Mouse (Mus musculus): ENCODE measurements around the gene Calu. TPM values are rescaled to one million over a fixed set of nuclear protein-coding genes. Genes with fewer than 3 reads are reported as not detected.

Gene Calu
- polyA plus RNA-seq, 1 experiment from 2014 or later = 134 TPM

GRCm38 (mm10) chr6:29359386-29359785, 11.5 kb downstream of the Calu start:
- no peaks in the 10 kb centered on the region for H3K9me3 ChIP-seq (ENCODE audit: control insufficient read depth)
- no peak overlapping the region for H3K4me3 ChIP-seq (ENCODE audit: low read depth, low read length)
- no peak overlapping the region for H3K9ac ChIP-seq (ENCODE audit: low read depth, low read length)
- ATAC-seq = no peak
- WGBS = 89% methylated on average over 3 of the region's 3 CpGs
- TF ChIP-seq CTCF (IDR thresholded peaks at IDR 0.05; ENCODE audit: low read depth) = no peak
- no peak overlapping the region for H3K4me2 ChIP-seq (replicated peaks; ENCODE audit: low read depth)
- no peaks in the 10 kb centered on the region for H3K27me3 ChIP-seq (replicated peaks; ENCODE audit: control insufficient read depth, insufficient read depth, low read length)
- peaks cover 26% of the 10 kb centered on the region for H3K36me3 ChIP-seq (ENCODE audit: control insufficient read depth, insufficient read depth)
- no peak overlapping the region; the same call in 1 of the 2 replicates for H3K27ac ChIP-seq (ENCODE audit: low read depth, low read length)
- H3K4me1 ChIP-seq (replicated peaks; ENCODE audit: control insufficient read depth, insufficient read depth, low read length) = no peaks in the 10 kb centered on the region

GRCm38 (mm10) chr6:29360211-29360610, 12.3 kb downstream of the Calu start:
- ATAC-seq = no peak
- TF ChIP-seq CTCF (IDR thresholded peaks at IDR 0.05; ENCODE audit: low read depth) = no peak

GRCm38 (mm10) chr6:29362246-29363128, 14.6 kb downstream of the Calu start:
- Histone ChIP-seq H3K9me3 (ENCODE audit: control insufficient read depth) (no peaks in the 10 kb centered on the region), H3K4me2 (replicated peaks; ENCODE audit: low read depth) (no peak overlapping the region), H3K36me3 (ENCODE audit: control insufficient read depth, insufficient read depth) (peaks cover 39% of the 10 kb centered on the region), H3K4me1 (replicated peaks; ENCODE audit: control insufficient read depth, insufficient read depth, low read length) (no peaks in the 10 kb centered on the region), H3K27me3 (replicated peaks; ENCODE audit: control insufficient read depth, insufficient read depth, low read length) (no peaks in the 10 kb centered on the region), H3K4me3 (ENCODE audit: low read depth, low read length) (no peak overlapping the region), H3K27ac (ENCODE audit: low read depth, low read length) (peak overlapping the region; percentile 21; the same call in 1 of the 2 replicates), H3K9ac (ENCODE audit: low read depth, low read length) (no peak overlapping the region)
- ATAC-seq = no peak
- TF ChIP-seq CTCF (IDR thresholded peaks at IDR 0.05; ENCODE audit: low read depth) = peak; percentile 59
- 65% methylated on average over 7 of the region's 7 CpGs for WGBS

More at GRCm38 (mm10) chr6:29360211-29360610, 12.3 kb downstream of the Calu start:
- no peak overlapping the region for H3K4me2 ChIP-seq (replicated peaks; ENCODE audit: low read depth)
- no peaks in the 10 kb centered on the region for H3K27me3 ChIP-seq (replicated peaks; ENCODE audit: control insufficient read depth, insufficient read depth, low read length)
- H3K9ac ChIP-seq (ENCODE audit: low read depth, low read length) = no peak overlapping the region
- no peaks in the 10 kb centered on the region for H3K4me1 ChIP-seq (replicated peaks; ENCODE audit: control insufficient read depth, insufficient read depth, low read length)
- 80% methylated on average over 6 of the region's 6 CpGs for WGBS
- H3K9me3 ChIP-seq (ENCODE audit: control insufficient read depth) = no peaks in the 10 kb centered on the region
- peaks cover 26% of the 10 kb centered on the region for H3K36me3 ChIP-seq (ENCODE audit: control insufficient read depth, insufficient read depth)
- H3K27ac ChIP-seq (ENCODE audit: low read depth, low read length) = no peak overlapping the region
- no peak overlapping the region for H3K4me3 ChIP-seq (ENCODE audit: low read depth, low read length)

- no peak overlapping the region for H3K4me2 ChIP-seq (replicated peaks; ENCODE audit: low read depth)
- ATAC-seq = no peak
- H3K27ac ChIP-seq (ENCODE audit: low read depth, low read length) = 0 out of 2 replicates have a peak overlapping the region, but pooled peaks have one; percentile 21
- no peak overlapping the region for H3K9ac ChIP-seq (ENCODE audit: low read depth, low read length)
- TF ChIP-seq CTCF (IDR thresholded peaks at IDR 0.05; ENCODE audit: low read depth) = no peak
- no peaks in the 10 kb centered on the region for H3K9me3 ChIP-seq (ENCODE audit: control insufficient read depth)
- peaks cover 39% of the 10 kb centered on the region for H3K36me3 ChIP-seq (ENCODE audit: control insufficient read depth, insufficient read depth)
- H3K4me1 ChIP-seq (replicated peaks; ENCODE audit: control insufficient read depth, insufficient read depth, low read length) = no peaks in the 10 kb centered on the region
- no peak overlapping the region for H3K4me3 ChIP-seq (ENCODE audit: low read depth, low read length)
- 78% methylated on average over 3 of the region's 3 CpGs for WGBS
- H3K27me3 ChIP-seq (replicated peaks; ENCODE audit: control insufficient read depth, insufficient read depth, low read length) = no peaks in the 10 kb centered on the region
Observed at GRCm38 (mm10) chr6:29363129-29363515, 15.3 kb downstream of the Calu start.

- no peaks in the 10 kb centered on the region for H3K9me3 ChIP-seq (ENCODE audit: control insufficient read depth)
- WGBS = 89% methylated on average over 1 of the region's 1 CpGs
- no peak overlapping the region for H3K4me2 ChIP-seq (replicated peaks; ENCODE audit: low read depth)
- H3K4me3 ChIP-seq (ENCODE audit: low read depth, low read length) = no peak overlapping the region
- H3K4me1 ChIP-seq (replicated peaks; ENCODE audit: control insufficient read depth, insufficient read depth, low read length) = no peaks in the 10 kb centered on the region
- H3K9ac ChIP-seq (ENCODE audit: low read depth, low read length) = no peak overlapping the region
- no peak for ATAC-seq
- no peak overlapping the region for H3K27ac ChIP-seq (ENCODE audit: low read depth, low read length)
- H3K27me3 ChIP-seq (replicated peaks; ENCODE audit: control insufficient read depth, insufficient read depth, low read length) = no peaks in the 10 kb centered on the region
- peaks cover 47% of the 10 kb centered on the region for H3K36me3 ChIP-seq (ENCODE audit: control insufficient read depth, insufficient read depth)
- TF ChIP-seq CTCF (IDR thresholded peaks at IDR 0.05; ENCODE audit: low read depth) = no peak
Observed at GRCm38 (mm10) chr6:29365277-29365676, 17.4 kb downstream of the Calu start.

- Histone ChIP-seq H3K9me3 (ENCODE audit: control insufficient read depth) (no peaks in the 10 kb centered on the region), H3K27ac (ENCODE audit: low read depth, low read length) (no peak overlapping the region), H3K4me1 (replicated peaks; ENCODE audit: control insufficient read depth, insufficient read depth, low read length) (no peaks in the 10 kb centered on the region), H3K27me3 (replicated peaks; ENCODE audit: control insufficient read depth, insufficient read depth, low read length) (no peaks in the 10 kb centered on the region), H3K4me2 (replicated peaks; ENCODE audit: low read depth) (no peak overlapping the region), H3K9ac (ENCODE audit: low read depth, low read length) (no peak overlapping the region), H3K4me3 (ENCODE audit: low read depth, low read length) (no peak overlapping the region), H3K36me3 (ENCODE audit: control insufficient read depth, insufficient read depth) (peaks cover 51% of the 10 kb centered on the region)
- 87% methylated on average over 4 of the region's 4 CpGs for WGBS
- no peak for TF ChIP-seq CTCF (IDR thresholded peaks at IDR 0.05; ENCODE audit: low read depth)
- ATAC-seq = no peak
Observed at GRCm38 (mm10) chr6:29377386-29377785, 29.5 kb downstream of the Calu start.

Measured in intestine, postnatal 0 days (tissue).